Mouse (Mus musculus): Measurements from ENCODE around the gene Dhx8. TPM values are rescaled to one million over a fixed set of nuclear protein-coding genes. Genes with fewer than 3 reads are reported as not detected.

Dhx8 gene
- polyA plus RNA-seq, 1 experiment from 2014 or later = 52.0 TPM

GRCm38 (mm10) chr11:101783584-101783983 is 50.9 kb downstream of the Dhx8 start:
- H3K4me3 ChIP-seq (ENCODE audit: low read depth, low read length) = peak overlapping the region; percentile 52
- 0 out of 2 replicates have a peak, but pooled peaks cover 11% of the 10 kb centered on the region for H3K4me1 ChIP-seq (ENCODE audit: control insufficient read depth, insufficient read depth, low read length)
- no peaks in the 10 kb centered on the region for H3K36me3 ChIP-seq (ENCODE audit: control insufficient read depth, insufficient read depth, low read length)
- peak overlapping the region; percentile 76 for H3K4me2 ChIP-seq (ENCODE audit: low read depth, severe bottlenecking)
- ATAC-seq (ENCODE audit: insufficient number of reproducible peaks, low FRiP score, low TSS enrichment, low read depth) (no peak), DNase-seq (ENCODE audit: low spot score) (no peak)
- H3K27me3 ChIP-seq (ENCODE audit: control insufficient read depth, insufficient read depth, low read length) = peaks cover 11% of the 10 kb centered on the region; the same call in 1 of the 2 replicates
- WGBS = 24% methylated on average over 9 of the region's 9 CpGs
- no peak overlapping the region for H3K27ac ChIP-seq (replicated peaks; ENCODE audit: low read depth, low read length)
- no peaks in the 10 kb centered on the region for H3K9me3 ChIP-seq (ENCODE audit: control insufficient read depth, low read length)
- no peak overlapping the region; the same call in 1 of the 2 replicates for H3K9ac ChIP-seq (ENCODE audit: low read length)

DNA sequence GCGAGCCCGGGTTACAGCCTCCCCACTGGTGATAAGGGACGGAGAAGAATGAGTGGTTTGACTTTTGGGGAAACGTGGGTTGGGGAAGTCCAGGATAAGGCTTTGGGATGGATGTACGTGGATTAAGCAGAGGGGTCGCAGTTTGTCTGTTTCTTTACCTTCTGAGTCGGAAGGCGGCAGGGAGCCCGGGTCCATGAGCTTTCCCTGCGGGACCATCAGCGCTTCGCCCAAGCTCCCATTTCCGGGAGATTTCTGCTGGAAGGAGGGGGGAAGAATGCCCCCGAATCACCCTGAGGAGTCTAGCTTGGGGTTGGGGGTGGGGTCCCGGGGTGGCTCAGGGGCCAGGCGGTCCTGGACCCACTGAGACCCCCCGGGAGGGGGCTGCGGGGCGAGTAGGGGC is 51.4 kb downstream of the Dhx8 start:
- Histone ChIP-seq H3K27me3 (ENCODE audit: control insufficient read depth, insufficient read depth, low read length) (peaks cover 11% of the 10 kb centered on the region; the same call in 1 of the 2 replicates), H3K9ac (ENCODE audit: low read length) (peak overlapping the region; percentile 76), H3K27ac (replicated peaks; ENCODE audit: low read depth, low read length) (peak overlapping the region; percentile 83), H3K36me3 (ENCODE audit: control insufficient read depth, insufficient read depth, low read length) (no peaks in the 10 kb centered on the region), H3K4me1 (ENCODE audit: control insufficient read depth, insufficient read depth, low read length) (0 out of 2 replicates have a peak, but pooled peaks cover 11% of the 10 kb centered on the region), H3K9me3 (ENCODE audit: control insufficient read depth, low read length) (no peaks in the 10 kb centered on the region), H3K4me3 (ENCODE audit: low read depth, low read length) (peak overlapping the region; percentile 52), H3K4me2 (ENCODE audit: low read depth, severe bottlenecking) (peak overlapping the region; percentile 76)
- peak; percentile 50 for DNase-seq (ENCODE audit: low spot score)
- under 1% methylated on average over 17 of the region's 19 CpGs for WGBS
- no peak; the same call in 1 of the 2 replicates for ATAC-seq (ENCODE audit: insufficient number of reproducible peaks, low FRiP score, low TSS enrichment, low read depth)

DNA sequence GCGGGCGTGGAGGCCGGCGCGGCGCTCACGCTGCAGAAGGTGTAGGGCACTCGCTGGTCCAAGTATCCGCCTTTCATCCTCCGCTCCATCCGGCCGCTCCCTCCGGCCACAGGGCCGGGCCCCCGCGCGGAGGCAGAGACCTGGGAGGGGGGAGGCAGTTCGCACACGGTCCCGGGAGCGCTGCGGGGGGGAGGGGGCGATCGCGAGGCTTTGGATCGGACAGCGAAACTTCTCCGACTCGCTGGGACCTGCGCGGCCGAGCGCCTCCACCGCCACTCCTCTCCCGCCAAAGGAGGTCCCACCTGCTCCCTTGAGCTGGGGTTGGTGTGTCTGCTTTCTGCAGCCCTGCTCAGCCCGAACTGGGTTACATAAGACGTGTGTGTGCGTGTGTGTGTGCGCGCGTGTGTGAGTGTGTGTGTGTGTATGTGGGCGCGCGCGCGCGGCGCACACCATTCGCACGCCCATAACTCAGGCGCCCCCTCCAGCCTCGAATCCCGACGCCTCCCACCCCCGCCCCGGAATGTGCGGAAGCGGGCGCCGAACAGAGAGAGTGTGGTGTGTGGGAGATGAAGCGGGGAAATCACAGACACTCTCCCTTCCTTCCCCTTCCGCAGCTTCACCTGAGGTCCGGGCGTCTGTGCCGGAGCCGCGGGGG is 51.9 kb downstream of the Dhx8 start:
- ATAC-seq (ENCODE audit: insufficient number of reproducible peaks, low FRiP score, low TSS enrichment, low read depth) (peak; percentile 65), DNase-seq (ENCODE audit: low spot score) (peak; percentile 72)
- H3K9me3 ChIP-seq (ENCODE audit: control insufficient read depth, low read length) = no peaks in the 10 kb centered on the region
- peak overlapping the region; percentile 52 for H3K4me3 ChIP-seq (ENCODE audit: low read depth, low read length)
- H3K27ac ChIP-seq (replicated peaks; ENCODE audit: low read depth, low read length) = peak overlapping the region; percentile 83
- 0 out of 2 replicates have a peak, but pooled peaks cover 11% of the 10 kb centered on the region for H3K4me1 ChIP-seq (ENCODE audit: control insufficient read depth, insufficient read depth, low read length)
- no peaks in the 10 kb centered on the region for H3K36me3 ChIP-seq (ENCODE audit: control insufficient read depth, insufficient read depth, low read length)
- peak overlapping the region; percentile 76 for H3K9ac ChIP-seq (ENCODE audit: low read length)
- WGBS = 0% methylated on average over 60 of the region's 67 CpGs
- peaks cover 11% of the 10 kb centered on the region; the same call in 1 of the 2 replicates for H3K27me3 ChIP-seq (ENCODE audit: control insufficient read depth, insufficient read depth, low read length)
- peak overlapping the region; percentile 76 for H3K4me2 ChIP-seq (ENCODE audit: low read depth, severe bottlenecking)

GRCm38 (mm10) chr11:101785143-101785851 is 52.6 kb downstream of the Dhx8 start, which contains the start of gene Etv4:
Gene Etv4, minus strand, starts transcription at chr11:101785371.
- H3K27me3 ChIP-seq (ENCODE audit: control insufficient read depth, insufficient read depth, low read length) = peaks cover 11% of the 10 kb centered on the region; the same call in 1 of the 2 replicates
- peak within 1 kb of the TSS; percentile 83 for H3K27ac ChIP-seq (replicated peaks; ENCODE audit: low read depth, low read length)
- H3K36me3 ChIP-seq (ENCODE audit: control insufficient read depth, insufficient read depth, low read length) = no peaks in the 10 kb centered on the region
- H3K4me1 ChIP-seq (ENCODE audit: control insufficient read depth, insufficient read depth, low read length) = 0 out of 2 replicates have a peak, but pooled peaks cover 11% of the 10 kb centered on the region
- H3K4me2 ChIP-seq (ENCODE audit: low read depth, severe bottlenecking) = peak within 1 kb of the TSS; percentile 76
- no peaks in the 10 kb centered on the region for H3K9me3 ChIP-seq (ENCODE audit: control insufficient read depth, low read length)
- ATAC-seq (ENCODE audit: insufficient number of reproducible peaks, low FRiP score, low TSS enrichment, low read depth) = peak; percentile 87
- peak within 1 kb of the TSS; percentile 52 for H3K4me3 ChIP-seq (ENCODE audit: low read depth, low read length)
- peak; percentile 96 for DNase-seq (ENCODE audit: low spot score)
- under 1% methylated on average over 35 of the region's 35 CpGs for WGBS
- H3K9ac ChIP-seq (ENCODE audit: low read length) = peak within 1 kb of the TSS; percentile 76

DNA sequence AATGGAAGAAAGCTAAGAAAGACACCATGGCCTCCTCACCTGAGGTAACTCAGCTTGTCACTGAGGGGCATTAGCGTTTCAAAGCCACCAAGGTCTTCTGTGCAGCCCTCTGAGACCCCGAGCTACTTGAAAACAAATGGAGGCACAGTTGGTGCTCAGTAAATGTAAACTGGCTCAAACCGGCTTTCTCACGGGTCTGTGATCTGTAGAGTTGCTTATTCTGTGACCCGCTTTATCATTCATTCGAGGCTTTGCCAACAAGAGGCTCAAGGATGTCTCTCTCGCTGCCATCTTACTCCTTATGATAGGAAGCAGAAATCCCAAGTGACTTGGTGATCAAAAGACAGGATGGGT is 53.1 kb downstream of the Dhx8 start:
- DNase-seq (ENCODE audit: low spot score) = no peak
- no peak for ATAC-seq (ENCODE audit: insufficient number of reproducible peaks, low FRiP score, low TSS enrichment, low read depth)
- Histone ChIP-seq H3K4me3 (ENCODE audit: low read depth, low read length) (peak overlapping the region; percentile 52), H3K9me3 (ENCODE audit: control insufficient read depth, low read length) (no peaks in the 10 kb centered on the region), H3K9ac (ENCODE audit: low read length) (no peak overlapping the region), H3K4me1 (ENCODE audit: control insufficient read depth, insufficient read depth, low read length) (peaks cover 14% of the 10 kb centered on the region), H3K36me3 (ENCODE audit: control insufficient read depth, insufficient read depth, low read length) (no peaks in the 10 kb centered on the region), H3K27me3 (ENCODE audit: control insufficient read depth, insufficient read depth, low read length) (peaks cover 11% of the 10 kb centered on the region; the same call in 1 of the 2 replicates), H3K4me2 (ENCODE audit: low read depth, severe bottlenecking) (peak overlapping the region; percentile 76), H3K27ac (replicated peaks; ENCODE audit: low read depth, low read length) (no peak overlapping the region)
- 10% methylated on average over 7 of the region's 7 CpGs for WGBS

GRCm38 (mm10) chr11:101786651-101787050 is 53.9 kb downstream of the Dhx8 start:
- Histone ChIP-seq H3K36me3 (ENCODE audit: control insufficient read depth, insufficient read depth, low read length) (no peaks in the 10 kb centered on the region), H3K9me3 (ENCODE audit: control insufficient read depth, low read length) (no peaks in the 10 kb centered on the region), H3K4me3 (ENCODE audit: low read depth, low read length) (no peak overlapping the region), H3K4me1 (ENCODE audit: control insufficient read depth, insufficient read depth, low read length) (peaks cover 18% of the 10 kb centered on the region), H3K27ac (replicated peaks; ENCODE audit: low read depth, low read length) (no peak overlapping the region), H3K4me2 (ENCODE audit: low read depth, severe bottlenecking) (no peak overlapping the region), H3K27me3 (ENCODE audit: control insufficient read depth, insufficient read depth, low read length) (peaks cover 11% of the 10 kb centered on the region; the same call in 1 of the 2 replicates), H3K9ac (ENCODE audit: low read length) (no peak overlapping the region)
- ATAC-seq (ENCODE audit: insufficient number of reproducible peaks, low FRiP score, low TSS enrichment, low read depth) (no peak), DNase-seq (ENCODE audit: low spot score) (no peak)
- 65% methylated on average over 7 of the region's 7 CpGs for WGBS

- DNase-seq (ENCODE audit: low spot score) (no peak), ATAC-seq (ENCODE audit: insufficient number of reproducible peaks, low FRiP score, low TSS enrichment, low read depth) (no peak)
- Histone ChIP-seq H3K27ac (replicated peaks; ENCODE audit: low read depth, low read length) (no peak overlapping the region), H3K4me3 (ENCODE audit: low read depth, low read length) (no peak overlapping the region), H3K36me3 (ENCODE audit: control insufficient read depth, insufficient read depth, low read length) (no peaks in the 10 kb centered on the region), H3K9me3 (ENCODE audit: control insufficient read depth, low read length) (no peaks in the 10 kb centered on the region), H3K27me3 (ENCODE audit: control insufficient read depth, insufficient read depth, low read length) (peaks cover 11% of the 10 kb centered on the region; the same call in 1 of the 2 replicates), H3K4me2 (ENCODE audit: low read depth, severe bottlenecking) (no peak overlapping the region), H3K4me1 (ENCODE audit: control insufficient read depth, insufficient read depth, low read length) (peaks cover 18% of the 10 kb centered on the region), H3K9ac (ENCODE audit: low read length) (no peak overlapping the region)
- WGBS = 72% methylated on average over 1 of the region's 1 CpGs
These were observed 54.7 kb downstream of the Dhx8 start for GRCm38 (mm10) chr11:101787432-101787831.

- Histone ChIP-seq H3K36me3 (ENCODE audit: control insufficient read depth, insufficient read depth, low read length) (no peaks in the 10 kb centered on the region), H3K27ac (replicated peaks; ENCODE audit: low read depth, low read length) (no peak overlapping the region), H3K4me3 (ENCODE audit: low read depth, low read length) (no peak overlapping the region), H3K9me3 (ENCODE audit: control insufficient read depth, low read length) (no peaks in the 10 kb centered on the region), H3K4me2 (ENCODE audit: low read depth, severe bottlenecking) (0 out of 2 replicates have a peak overlapping the region, but pooled peaks have one; percentile 5), H3K4me1 (ENCODE audit: control insufficient read depth, insufficient read depth, low read length) (peaks cover 8% of the 10 kb centered on the region), H3K27me3 (ENCODE audit: control insufficient read depth, insufficient read depth, low read length) (peaks cover 11% of the 10 kb centered on the region; the same call in 1 of the 2 replicates), H3K9ac (ENCODE audit: low read length) (no peak overlapping the region; the same call in 1 of the 2 replicates)
- DNase-seq (ENCODE audit: low spot score) (no peak), ATAC-seq (ENCODE audit: insufficient number of reproducible peaks, low FRiP score, low TSS enrichment, low read depth) (no peak)
- WGBS = 36% methylated on average over 19 of the region's 19 CpGs
These were observed 58.2 kb downstream of the Dhx8 start for GRCm38 (mm10) chr11:101790811-101791526.

Measured in limb, embryonic 11.5 days (tissue).